Mouse (Mus musculus): ENCODE data around the gene Akap8l. TPM values are rescaled to one million over a fixed set of nuclear protein-coding genes. Genes with fewer than 3 reads are reported as not detected.

Akap8l gene
- polyA plus RNA-seq, 1 experiment from 2014 or later: 145 TPM

DNA sequence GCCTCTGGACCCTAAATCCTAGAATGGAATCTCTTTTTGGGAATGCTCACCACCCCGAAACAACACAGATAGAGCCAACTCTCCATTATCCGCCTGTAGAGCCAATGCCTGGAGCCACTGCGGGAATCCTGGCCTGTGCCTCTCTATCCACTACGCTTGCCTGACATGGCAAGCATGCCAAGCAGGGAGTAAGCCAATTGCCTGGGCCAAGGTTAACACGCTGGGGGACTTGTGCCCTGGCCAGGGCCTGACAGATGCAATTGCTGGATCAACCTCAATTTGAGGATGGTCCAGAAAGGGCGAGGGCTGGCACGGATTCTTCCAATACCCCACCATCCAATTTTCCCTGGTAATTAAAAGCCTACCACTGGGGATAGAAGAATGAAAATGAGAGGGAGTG lies 32.2 kb upstream of the Akap8l start:
- Histone ChIP-seq H3K4me3 (ENCODE audit: low read length) (no peak overlapping the region), H3K9me3 (ENCODE audit: control insufficient read depth, low read length) (no peaks in the 10 kb centered on the region), H3K27me3 (replicated peaks; ENCODE audit: control insufficient read depth, insufficient read depth, low read length) (no peaks in the 10 kb centered on the region), H3K36me3 (ENCODE audit: control insufficient read depth, insufficient read depth, low read length) (peaks cover 28% of the 10 kb centered on the region), H3K4me2 (ENCODE audit: low read length) (no peak overlapping the region), H3K9ac (ENCODE audit: low read depth, low read length) (no peak overlapping the region), H3K4me1 (ENCODE audit: control insufficient read depth, insufficient read depth, low read depth, low read length) (peaks cover 3% of the 10 kb centered on the region), H3K27ac (ENCODE audit: low read depth, low read length) (no peak overlapping the region)
- WGBS: 73% methylated on average over 7 of the region's 7 CpGs
- peak; percentile 83 for ATAC-seq

DNA sequence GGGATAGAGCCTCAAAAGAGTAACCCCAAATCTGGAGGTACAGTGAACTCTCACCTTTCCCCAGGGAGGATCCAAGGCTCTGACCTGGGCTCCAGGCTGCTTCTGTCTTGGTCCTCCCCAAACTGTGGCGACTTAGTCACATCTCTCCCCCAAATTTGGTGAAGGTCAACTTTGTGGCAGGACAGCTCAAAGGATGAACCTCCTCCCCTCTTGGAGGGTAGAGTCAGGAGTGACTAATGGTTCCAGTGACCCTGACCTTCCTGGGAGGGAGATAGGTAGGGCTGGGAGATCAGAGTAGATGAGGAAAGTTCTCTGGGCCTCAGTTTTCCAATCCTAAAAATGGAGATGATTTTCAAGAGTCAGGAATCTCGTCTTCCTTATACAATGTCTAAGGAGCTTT lies 28.4 kb upstream of the Akap8l start:
- no peak overlapping the region for H3K27ac ChIP-seq (ENCODE audit: low read depth, low read length)
- no peak overlapping the region for H3K4me3 ChIP-seq (ENCODE audit: low read length)
- H3K4me2 ChIP-seq (ENCODE audit: low read length): no peak overlapping the region
- no peak overlapping the region for H3K9ac ChIP-seq (ENCODE audit: low read depth, low read length)
- H3K36me3 ChIP-seq (ENCODE audit: control insufficient read depth, insufficient read depth, low read length): peaks cover 29% of the 10 kb centered on the region
- H3K4me1 ChIP-seq (ENCODE audit: control insufficient read depth, insufficient read depth, low read depth, low read length): no peaks in the 10 kb centered on the region; the same call in 1 of the 2 replicates
- H3K27me3 ChIP-seq (replicated peaks; ENCODE audit: control insufficient read depth, insufficient read depth, low read length): no peaks in the 10 kb centered on the region
- no peaks in the 10 kb centered on the region for H3K9me3 ChIP-seq (ENCODE audit: control insufficient read depth, low read length)
- WGBS: 93% methylated on average over 2 of the region's 2 CpGs
- ATAC-seq: no peak

DNA sequence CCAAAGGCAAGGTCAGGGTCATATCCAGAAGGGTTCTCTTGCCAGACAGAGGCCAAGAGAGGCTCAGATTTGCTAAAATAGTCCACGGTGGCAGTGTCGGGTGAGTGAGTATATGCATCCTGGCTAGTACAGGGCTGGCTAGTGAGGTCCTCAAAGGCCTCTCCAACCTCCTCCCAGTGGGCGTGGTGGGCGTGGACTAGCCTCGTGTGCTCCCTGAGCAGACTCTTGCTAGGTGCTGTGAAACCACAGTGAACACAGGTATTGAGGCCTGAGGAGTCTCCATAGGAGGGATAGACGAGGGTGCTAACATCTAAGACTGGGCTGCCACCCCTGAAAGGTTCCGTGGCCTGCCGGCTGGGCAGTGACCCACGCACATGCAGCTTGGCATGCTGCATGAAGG lies 26.7 kb upstream of the Akap8l start:
- no peaks in the 10 kb centered on the region for H3K9me3 ChIP-seq (ENCODE audit: control insufficient read depth, low read length)
- peaks cover 23% of the 10 kb centered on the region for H3K36me3 ChIP-seq (ENCODE audit: control insufficient read depth, insufficient read depth, low read length)
- H3K4me2 ChIP-seq (ENCODE audit: low read length): no peak overlapping the region
- H3K9ac ChIP-seq (ENCODE audit: low read depth, low read length): no peak overlapping the region
- H3K27me3 ChIP-seq (replicated peaks; ENCODE audit: control insufficient read depth, insufficient read depth, low read length): no peaks in the 10 kb centered on the region
- no peak overlapping the region for H3K4me3 ChIP-seq (ENCODE audit: low read length)
- 77% methylated on average over 9 of the region's 9 CpGs for WGBS
- no peak overlapping the region for H3K27ac ChIP-seq (ENCODE audit: low read depth, low read length)
- ATAC-seq: no peak
- no peaks in the 10 kb centered on the region for H3K4me1 ChIP-seq (ENCODE audit: control insufficient read depth, insufficient read depth, low read depth, low read length)

DNA sequence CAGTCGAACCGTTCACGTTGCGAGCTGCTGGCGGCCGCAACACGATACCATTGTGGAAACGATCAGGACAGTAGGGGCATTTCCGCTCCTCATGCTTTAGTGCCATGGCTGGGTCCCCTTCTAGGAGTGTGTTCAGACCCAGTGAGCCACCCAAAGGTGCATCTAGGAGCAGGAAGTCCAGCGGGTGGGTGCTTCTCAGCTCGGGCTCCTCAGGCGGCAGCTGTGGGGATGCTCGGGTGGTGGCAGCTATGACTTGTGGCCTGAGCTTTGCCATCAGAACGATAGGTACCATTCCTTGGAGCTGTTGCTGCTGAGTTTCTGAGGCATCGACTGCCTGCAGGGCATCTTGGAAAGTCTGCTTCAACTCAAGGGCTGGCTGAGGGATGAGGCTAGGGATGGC lies 26.1 kb upstream of the Akap8l start:
- WGBS: 91% methylated on average over 15 of the region's 15 CpGs
- Histone ChIP-seq H3K4me2 (ENCODE audit: low read length) (no peak overlapping the region), H3K4me3 (ENCODE audit: low read length) (no peak overlapping the region), H3K9ac (ENCODE audit: low read depth, low read length) (no peak overlapping the region), H3K36me3 (ENCODE audit: control insufficient read depth, insufficient read depth, low read length) (peaks cover 23% of the 10 kb centered on the region), H3K4me1 (ENCODE audit: control insufficient read depth, insufficient read depth, low read depth, low read length) (no peaks in the 10 kb centered on the region), H3K27ac (ENCODE audit: low read depth, low read length) (no peak overlapping the region), H3K27me3 (replicated peaks; ENCODE audit: control insufficient read depth, insufficient read depth, low read length) (no peaks in the 10 kb centered on the region), H3K9me3 (ENCODE audit: control insufficient read depth, low read length) (no peaks in the 10 kb centered on the region)
- ATAC-seq: no peak

DNA sequence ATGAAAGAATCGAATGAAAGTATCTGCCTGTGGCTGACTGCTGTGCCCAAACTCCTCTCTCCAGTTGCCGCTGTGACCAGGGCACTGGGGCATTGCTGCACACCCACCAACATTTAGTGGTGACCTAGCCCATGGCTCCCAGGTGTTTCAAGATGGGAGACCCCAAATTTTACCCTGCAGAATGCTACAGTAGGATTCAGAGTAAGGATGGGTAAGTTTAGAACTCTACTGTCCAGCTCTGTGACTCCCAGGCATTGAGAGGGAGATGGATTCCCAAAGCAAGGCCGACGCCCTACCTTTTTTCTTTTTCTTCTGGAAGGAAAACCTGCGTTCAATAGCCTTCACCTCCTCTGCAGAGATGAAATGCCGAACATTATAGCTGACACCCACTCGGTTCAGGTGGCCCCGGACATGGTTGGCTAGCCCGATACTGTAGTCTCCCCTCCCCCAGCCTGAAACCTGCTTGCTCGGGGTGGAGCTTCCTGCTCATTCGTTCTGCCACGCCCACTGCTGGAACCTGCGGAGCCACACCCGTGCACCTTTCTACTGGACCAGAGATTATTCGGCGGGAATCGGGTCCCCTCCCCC lies 18.7 kb upstream of the Akap8l start:
- Histone ChIP-seq H3K4me3 (ENCODE audit: low read length) (peak overlapping the region; percentile 1; the same call in 1 of the 2 replicates), H3K9ac (ENCODE audit: low read depth, low read length) (no peak overlapping the region), H3K27me3 (replicated peaks; ENCODE audit: control insufficient read depth, insufficient read depth, low read length) (no peaks in the 10 kb centered on the region), H3K36me3 (ENCODE audit: control insufficient read depth, insufficient read depth, low read length) (peaks cover 8% of the 10 kb centered on the region; the same call in 1 of the 2 replicates), H3K4me1 (ENCODE audit: control insufficient read depth, insufficient read depth, low read depth, low read length) (peaks cover 7% of the 10 kb centered on the region; the same call in 1 of the 2 replicates), H3K9me3 (ENCODE audit: control insufficient read depth, low read length) (no peaks in the 10 kb centered on the region), H3K4me2 (ENCODE audit: low read length) (peak overlapping the region; percentile 34; the same call in 1 of the 2 replicates), H3K27ac (ENCODE audit: low read depth, low read length) (no peak overlapping the region)
- WGBS: 25% methylated on average over 11 of the region's 17 CpGs
- no peak for ATAC-seq

DNA sequence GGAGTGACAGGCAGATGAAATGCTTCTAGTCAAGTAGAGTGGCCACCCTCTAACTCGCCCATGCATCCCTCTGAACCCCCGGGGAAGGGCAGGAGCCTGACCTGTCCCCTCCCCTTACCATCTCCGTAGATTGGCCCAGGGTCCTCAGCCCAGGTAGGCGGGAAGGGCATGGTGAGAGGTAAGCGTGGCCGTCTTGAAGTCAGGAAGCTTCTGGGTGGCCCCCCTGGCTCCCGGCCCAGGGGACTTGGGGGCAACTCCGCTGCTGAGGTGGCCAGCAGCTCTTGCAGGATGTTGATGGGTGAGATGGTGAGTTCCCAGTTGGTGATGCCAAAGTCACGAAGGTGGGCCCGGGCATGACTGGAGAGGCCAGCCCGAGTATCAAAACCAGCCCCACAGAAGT lies 17.3 kb upstream of the Akap8l start:
- Histone ChIP-seq H3K4me2 (ENCODE audit: low read length) (no peak overlapping the region), H3K27me3 (replicated peaks; ENCODE audit: control insufficient read depth, insufficient read depth, low read length) (no peaks in the 10 kb centered on the region), H3K4me3 (ENCODE audit: low read length) (no peak overlapping the region), H3K36me3 (ENCODE audit: control insufficient read depth, insufficient read depth, low read length) (peaks cover 8% of the 10 kb centered on the region; the same call in 1 of the 2 replicates), H3K9me3 (ENCODE audit: control insufficient read depth, low read length) (no peaks in the 10 kb centered on the region), H3K9ac (ENCODE audit: low read depth, low read length) (no peak overlapping the region), H3K4me1 (ENCODE audit: control insufficient read depth, insufficient read depth, low read depth, low read length) (peaks cover 17% of the 10 kb centered on the region), H3K27ac (ENCODE audit: low read depth, low read length) (no peak overlapping the region)
- ATAC-seq: no peak
- 90% methylated on average over 11 of the region's 11 CpGs for WGBS

DNA sequence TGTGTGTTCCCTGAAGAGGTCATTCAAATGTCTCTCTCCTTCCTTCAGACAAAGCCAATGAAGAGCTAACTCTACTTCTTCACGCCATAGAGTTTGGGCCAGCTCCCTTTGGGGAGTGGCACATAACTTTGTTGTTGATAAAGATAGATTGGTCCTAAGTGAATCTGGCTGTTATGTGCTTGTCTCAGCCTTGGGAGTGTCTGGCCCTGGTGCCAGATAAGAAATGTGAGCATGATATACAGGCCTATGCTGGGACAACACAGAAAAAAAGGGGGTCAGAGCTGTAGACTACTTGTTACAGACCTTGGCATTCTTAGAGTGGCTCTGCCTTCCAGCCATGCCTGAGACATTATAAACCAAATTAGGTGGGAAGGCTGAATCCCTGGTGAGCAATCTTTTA lies 14.9 kb upstream of the Akap8l start:
- Histone ChIP-seq H3K9me3 (ENCODE audit: control insufficient read depth, low read length) (no peaks in the 10 kb centered on the region), H3K27me3 (replicated peaks; ENCODE audit: control insufficient read depth, insufficient read depth, low read length) (no peaks in the 10 kb centered on the region), H3K4me2 (ENCODE audit: low read length) (no peak overlapping the region; the same call in 1 of the 2 replicates), H3K36me3 (ENCODE audit: control insufficient read depth, insufficient read depth, low read length) (peaks cover 15% of the 10 kb centered on the region), H3K4me1 (ENCODE audit: control insufficient read depth, insufficient read depth, low read depth, low read length) (peaks cover 25% of the 10 kb centered on the region), H3K27ac (ENCODE audit: low read depth, low read length) (no peak overlapping the region), H3K9ac (ENCODE audit: low read depth, low read length) (no peak overlapping the region), H3K4me3 (ENCODE audit: low read length) (no peak overlapping the region)
- ATAC-seq: no peak
- WGBS: 72% methylated on average over 1 of the region's 1 CpGs

DNA sequence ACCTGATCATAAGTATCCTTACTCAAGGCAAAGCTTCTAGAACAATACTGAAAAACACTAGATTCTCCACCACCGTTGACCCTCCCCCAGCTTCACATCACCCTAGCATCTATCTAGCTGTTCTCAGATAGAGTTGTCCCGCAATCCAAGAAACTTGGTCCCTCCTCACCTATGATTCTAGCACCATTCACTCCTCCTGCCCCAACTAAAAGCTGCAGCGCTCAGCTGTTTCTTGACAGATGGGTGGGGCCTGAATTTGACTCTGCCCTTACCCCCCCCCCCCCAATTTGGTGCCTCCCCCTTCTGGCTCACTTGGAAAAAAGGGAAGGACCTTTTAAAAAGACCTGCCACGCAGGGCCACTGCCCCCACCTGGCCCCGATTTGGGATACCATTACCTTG lies 14.4 kb upstream of the Akap8l start:
- Histone ChIP-seq H3K27me3 (replicated peaks; ENCODE audit: control insufficient read depth, insufficient read depth, low read length) (no peaks in the 10 kb centered on the region), H3K9ac (ENCODE audit: low read depth, low read length) (peak overlapping the region; percentile 96), H3K27ac (ENCODE audit: low read depth, low read length) (peak overlapping the region; percentile 82), H3K36me3 (ENCODE audit: control insufficient read depth, insufficient read depth, low read length) (peaks cover 19% of the 10 kb centered on the region), H3K4me3 (ENCODE audit: low read length) (peak overlapping the region; percentile 88), H3K9me3 (ENCODE audit: control insufficient read depth, low read length) (no peaks in the 10 kb centered on the region), H3K4me1 (ENCODE audit: control insufficient read depth, insufficient read depth, low read depth, low read length) (peaks cover 25% of the 10 kb centered on the region), H3K4me2 (ENCODE audit: low read length) (peak overlapping the region; percentile 61)
- ATAC-seq: no peak; the same call in 1 of the 2 replicates
- 57% methylated on average over 5 of the region's 5 CpGs for WGBS

DNA sequence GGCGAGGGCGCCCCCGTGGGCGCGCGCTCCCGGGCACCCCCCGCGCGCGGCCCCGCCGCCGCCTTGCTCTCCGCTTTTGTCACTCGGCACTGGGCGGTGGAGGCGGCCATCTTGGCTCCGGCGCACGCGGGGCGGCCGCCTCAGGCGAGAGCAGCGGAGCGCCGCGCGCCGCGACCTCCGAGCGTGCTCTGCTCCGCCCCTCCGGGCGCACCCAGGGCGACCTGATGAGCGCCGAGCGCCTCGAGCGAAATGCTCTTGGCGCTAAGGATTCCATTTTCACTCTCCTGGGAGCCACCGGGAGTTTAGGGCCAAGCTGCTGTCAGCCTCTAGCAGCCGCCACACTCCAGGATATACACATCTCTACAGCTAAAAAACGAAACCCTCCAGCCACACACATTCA lies 13.9 kb upstream of the Akap8l start:
- Histone ChIP-seq H3K9me3 (ENCODE audit: control insufficient read depth, low read length) (no peaks in the 10 kb centered on the region), H3K27ac (ENCODE audit: low read depth, low read length) (peak overlapping the region; percentile 82), H3K27me3 (replicated peaks; ENCODE audit: control insufficient read depth, insufficient read depth, low read length) (no peaks in the 10 kb centered on the region), H3K4me2 (ENCODE audit: low read length) (peak overlapping the region; percentile 90), H3K36me3 (ENCODE audit: control insufficient read depth, insufficient read depth, low read length) (peaks cover 24% of the 10 kb centered on the region), H3K4me1 (ENCODE audit: control insufficient read depth, insufficient read depth, low read depth, low read length) (peaks cover 25% of the 10 kb centered on the region), H3K4me3 (ENCODE audit: low read length) (peak overlapping the region; percentile 88), H3K9ac (ENCODE audit: low read depth, low read length) (peak overlapping the region; percentile 96)
- peak; percentile 96 for ATAC-seq
- under 1% methylated on average over 37 of the region's 47 CpGs for WGBS
